Mouse (Mus musculus) C2C12 (cell line): Measurements from ENCODE around the gene Atp6v0a4. TPM values are rescaled to one million over a fixed set of nuclear protein-coding genes. Genes with fewer than 3 reads are reported as not detected.

ENCODE experiments used
- H3K27me3 ChIP-seq: one replicate; pipeline ENCODE4 v1.6.1; 2011; ENCODE audit not compliant: control insufficient read depth, insufficient read depth, insufficient read length
- H3K36me3 ChIP-seq: one replicate; pipeline ENCODE4 v1.6.1; 2011; ENCODE audit not compliant: control insufficient read depth, insufficient read depth
- H3K4me3 ChIP-seq: one replicate; pipeline ENCODE4 v1.5.1; 2011; ENCODE audit warnings: mild to moderate bottlenecking, control low read depth; ENCODE audit not compliant: poor library complexity, insufficient read depth, severe bottlenecking
- H3K79me2 ChIP-seq: one replicate; pipeline ENCODE4 v1.6.1; 2011; ENCODE audit not compliant: control insufficient read depth, insufficient read depth
- H3K79me3 ChIP-seq: one replicate; pipeline ENCODE4 v1.6.1; 2011; ENCODE audit warnings: low read depth, control low read depth
- H3ac ChIP-seq: one replicate; pipeline ENCODE3; 2011; ENCODE audit warnings: low read depth; ENCODE audit not compliant: control insufficient read depth, insufficient read length
- CEBPB ChIP-seq: IDR thresholded peaks from one replicate; pipeline ENCODE4 v1.6.1; 2011; ENCODE audit warnings: low read depth, mild to moderate bottlenecking, control low read depth, moderate library complexity
- CTCF ChIP-seq: IDR thresholded peaks from one replicate; pipeline ENCODE4 v1.5.1; 2011; ENCODE audit not compliant: control insufficient read depth, insufficient read depth, insufficient read length
- FOSL1 ChIP-seq: IDR thresholded peaks from one replicate; pipeline ENCODE4 v1.8.0; 2011; ENCODE audit warnings: mild to moderate bottlenecking, low read length; ENCODE audit not compliant: poor library complexity, insufficient read depth, severe bottlenecking
- MAX ChIP-seq: IDR thresholded peaks from one replicate; pipeline ENCODE4 v1.6.1; 2011; ENCODE audit warnings: mild to moderate bottlenecking, control low read depth
- MYOD1 ChIP-seq: IDR thresholded peaks from one replicate; pipeline ENCODE4 v1.6.1; 2011; ENCODE audit warnings: low read depth; ENCODE audit not compliant: control insufficient read depth, insufficient read length
- MYOG ChIP-seq: IDR thresholded peaks from one replicate; pipeline ENCODE4 v1.6.1; 2011; ENCODE audit not compliant: control insufficient read depth, insufficient read length; ENCODE audit errors: extremely low read depth
- USF1 ChIP-seq: IDR thresholded peaks from one replicate; pipeline ENCODE4 v1.6.1; 2011; ENCODE audit warnings: low read depth, mild to moderate bottlenecking, control low read depth, moderate library complexity
- polyA plus RNA-seq: library from polyadenylated mRNA; unstranded; fragments of >200 nt; fragmentation: generic; extraction: Trizol; gene quantifications from one replicate; pipeline ENCODE4 v1.2.1, GENCODE M21; 2012; ENCODE audit warnings: missing spikeins

The Atp6v0a4 gene
- polyA plus RNA-seq, 1 experiment, result 0.11 TPM

DNA sequence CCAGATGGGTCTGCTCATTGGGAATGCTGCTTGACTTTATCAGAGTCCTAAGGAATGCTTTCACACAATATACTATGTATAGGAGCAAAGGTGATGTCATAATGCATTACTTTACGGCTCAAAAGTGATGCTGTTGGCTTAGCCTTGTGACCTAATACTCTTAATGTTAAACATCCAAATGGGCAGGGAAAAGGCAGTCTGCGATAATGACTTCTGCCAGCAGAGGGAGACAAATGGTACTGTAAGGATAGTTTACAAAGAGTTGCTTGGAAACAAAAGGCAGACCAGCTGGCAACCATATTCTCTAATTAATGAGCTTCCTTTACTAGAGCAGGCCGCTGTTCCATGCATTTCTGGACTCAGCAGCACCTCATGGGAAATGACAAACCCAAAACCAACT is 35.7 kb upstream of the Atp6v0a4 start:
- H3K36me3 ChIP-seq, result no peaks in the 10 kb centered on the region
- TF ChIP-seq CTCF, result peak; percentile 52
- no peak for TF ChIP-seq USF1

GRCm38 (mm10) chr6:38159576-38159975 is 35.2 kb upstream of the Atp6v0a4 start:
- TF ChIP-seq CEBPB (no peak), MYOG (no peak), FOSL1 (no peak), MYOD1 (no peak), CTCF (no peak), MAX (no peak), USF1 (no peak)
- H3K36me3 ChIP-seq, result no peaks in the 10 kb centered on the region
- H3K27me3 ChIP-seq, result no peaks in the 10 kb centered on the region
- no peak overlapping the region for H3ac ChIP-seq
- no peak overlapping the region for H3K4me3 ChIP-seq
- no peaks in the 10 kb centered on the region for H3K79me2 ChIP-seq
- H3K79me3 ChIP-seq, result no peaks in the 10 kb centered on the region

More for the DNA sequence above, 35.7 kb upstream of the Atp6v0a4 start:
- Histone ChIP-seq H3K27me3 (no peaks in the 10 kb centered on the region), H3K79me3 (no peaks in the 10 kb centered on the region), H3K4me3 (no peak overlapping the region), H3ac (no peak overlapping the region), H3K79me2 (no peaks in the 10 kb centered on the region)

DNA sequence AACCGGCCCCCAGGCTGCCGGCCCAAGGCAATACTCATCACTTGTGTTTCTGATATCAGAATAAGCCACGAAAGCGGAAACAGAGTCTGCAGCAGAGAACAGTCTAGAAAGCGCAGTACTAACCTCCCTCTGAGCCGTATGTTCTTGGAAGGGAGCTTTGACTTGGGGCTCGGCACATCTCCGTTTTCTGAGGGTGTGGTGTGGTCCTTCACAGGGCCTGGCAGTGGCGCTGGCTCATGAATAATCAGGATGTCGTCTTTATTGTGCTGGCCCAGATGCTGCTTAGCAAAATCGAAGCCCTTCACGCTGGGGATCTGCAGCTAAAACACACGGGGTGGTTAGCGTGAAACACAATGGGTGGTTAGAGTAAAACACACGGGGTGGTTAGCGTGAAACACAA is 33.5 kb upstream of the Atp6v0a4 start:
- H3K79me3 ChIP-seq, result no peaks in the 10 kb centered on the region
- TF ChIP-seq MYOD1 (no peak), FOSL1 (no peak), CTCF (no peak), MYOG (no peak), CEBPB (no peak), USF1 (no peak), MAX (no peak)
- H3K79me2 ChIP-seq, result no peaks in the 10 kb centered on the region
- no peak overlapping the region for H3K4me3 ChIP-seq
- H3K27me3 ChIP-seq, result no peaks in the 10 kb centered on the region
- no peaks in the 10 kb centered on the region for H3K36me3 ChIP-seq
- no peak overlapping the region for H3ac ChIP-seq

GRCm38 (mm10) chr6:38156204-38156603 is 31.8 kb upstream of the Atp6v0a4 start:
- TF ChIP-seq MAX (no peak), MYOG (no peak), USF1 (no peak), MYOD1 (no peak), CTCF (no peak), CEBPB (no peak), FOSL1 (no peak)
- H3ac ChIP-seq, result no peak overlapping the region
- H3K79me2 ChIP-seq, result no peaks in the 10 kb centered on the region
- no peak overlapping the region for H3K4me3 ChIP-seq
- H3K27me3 ChIP-seq, result no peaks in the 10 kb centered on the region
- H3K79me3 ChIP-seq, result no peaks in the 10 kb centered on the region
- no peaks in the 10 kb centered on the region for H3K36me3 ChIP-seq

DNA sequence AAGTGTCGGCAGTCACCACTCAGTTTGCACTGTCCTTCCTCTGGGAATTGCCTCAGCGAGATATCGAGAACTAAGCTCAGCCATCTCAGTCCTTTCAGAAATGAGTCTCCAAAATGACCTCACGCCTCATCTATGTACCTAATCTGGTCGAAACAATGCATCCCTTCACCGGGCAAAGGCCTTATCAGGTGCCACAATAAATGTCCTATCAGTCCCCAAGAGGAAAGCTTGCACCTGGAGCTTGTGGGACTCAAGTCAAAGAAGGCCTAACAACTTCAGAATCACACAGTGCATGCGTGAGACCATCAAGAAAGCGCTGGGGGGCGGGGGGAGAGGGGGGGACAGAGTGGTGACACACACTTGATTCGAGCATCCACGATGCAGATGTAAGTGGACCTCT is 27.9 kb upstream of the Atp6v0a4 start:
- no peak overlapping the region for H3ac ChIP-seq
- TF ChIP-seq USF1, result no peak
- no peak for TF ChIP-seq CEBPB
- no peak for TF ChIP-seq MYOD1
- no peak for TF ChIP-seq FOSL1
- no peak for TF ChIP-seq MYOG
- no peak for TF ChIP-seq CTCF
- no peak for TF ChIP-seq MAX
- no peaks in the 10 kb centered on the region for H3K27me3 ChIP-seq
- no peaks in the 10 kb centered on the region for H3K36me3 ChIP-seq
- H3K79me2 ChIP-seq, result no peaks in the 10 kb centered on the region
- no peaks in the 10 kb centered on the region for H3K79me3 ChIP-seq
- H3K4me3 ChIP-seq, result no peak overlapping the region

GRCm38 (mm10) chr6:38149483-38149882 is 25.1 kb upstream of the Atp6v0a4 start:
- no peak for TF ChIP-seq MYOG
- no peak for TF ChIP-seq CEBPB
- TF ChIP-seq MAX, result no peak
- no peak for TF ChIP-seq MYOD1
- no peak for TF ChIP-seq FOSL1
- TF ChIP-seq USF1, result no peak
- no peak for TF ChIP-seq CTCF
- Histone ChIP-seq H3K36me3 (no peaks in the 10 kb centered on the region), H3K4me3 (no peak overlapping the region)

More at GRCm38 (mm10) chr6:38149483-38149882, 25.1 kb upstream of the Atp6v0a4 start:
- Histone ChIP-seq H3K79me2 (no peaks in the 10 kb centered on the region), H3K79me3 (no peaks in the 10 kb centered on the region), H3ac (no peak overlapping the region), H3K27me3 (no peaks in the 10 kb centered on the region)
